Mouse (Mus musculus) neutrophil, adult 83 days (primary cell): ENCODE data around the gene Hk2. TPM values are rescaled to one million over a fixed set of nuclear protein-coding genes. Genes with fewer than 3 reads are reported as not detected.

Source experiments
- total RNA-seq, 2 experiments: library from RNA; stranded (reverse); gene quantifications; one replicate each; pipeline ENCODE4 v1.2.4; 2023

Gene Hk2
- total RNA-seq: 10 to 100 TPM; 74.2 to 77.4 TPM

GRCm38 (mm10) chr6:82774321-82774764 lies at the start of gene Hk2:
Gene Hk2 (minus strand): TSS chr6:82774454.

GRCm38 (mm10) chr6:82705221-82705620 lies 69.0 kb downstream of the Hk2 start, which contains the start of gene Pole4:
Gene Pole4 (minus strand): TSS chr6:82705365.

Other genes with a start within 250 kb of the Hk2 start
- 10 to 100 TPM; 21.0 to 28.0 TPM for gene Pole4, start 69.1 kb downstream of the Hk2 start, total RNA-seq
- 10 to 100 TPM; 19.7 to 22.7 TPM for gene Sema4f, start 165.3 kb upstream of the Hk2 start, total RNA-seq
- 1 to 10 TPM; 2.4 to 4.5 TPM for gene M1ap, start 172.4 kb upstream of the Hk2 start, total RNA-seq